ENCODE assay signal across 22 mouse cellular contexts in genomic region chr5:117196551-117196950, GRCm38 (mm10).
DNase-seq lines count a peak whose midpoint lies in the region; ATAC-seq lines count a peak whose summit lies in the region.
"Had no signal": no experiment of that assay in that cellular context is flagged by ENCODE, and none has a peak within 500 bp of the region (broad histone marks: within the 10 kb centered on the region; RNA-seq: fewer than 3 reads in every experiment).

No protein-coding gene starts in this region.

- H3K4me2 ChIP-seq in lung, embryonic 16.5 days (ENCODE audit: low read depth, low read length), result no peak overlapping the region
- no peak overlapping the region for H3K4me2 ChIP-seq in kidney, embryonic 15.5 days
- H3K4me2 ChIP-seq: heart, embryonic 12.5 days; heart, embryonic 15.5 days; hindbrain, embryonic 12.5 days; hindbrain, embryonic 15.5 days had no signal

- peaks cover 13% of the 10 kb centered on the region; the same call in 1 of the 2 replicates for H3K36me3 ChIP-seq in lung, embryonic 16.5 days (ENCODE audit: control insufficient read depth, insufficient read depth, low read length)
- peaks cover 40% of the 10 kb centered on the region for H3K36me3 ChIP-seq in kidney, embryonic 15.5 days
- H3K36me3 ChIP-seq: heart, embryonic 15.5 days; hindbrain, embryonic 15.5 days had no signal

- no peak overlapping the region for H3K9ac ChIP-seq in lung, embryonic 16.5 days (ENCODE audit: low read length)
- H3K9ac ChIP-seq in kidney, embryonic 15.5 days, result no peak overlapping the region
- H3K9ac ChIP-seq: forebrain, postnatal 0 days; heart, embryonic 12.5 days; heart, embryonic 15.5 days; hindbrain, embryonic 12.5 days; hindbrain, embryonic 15.5 days had no signal

- peak; percentile 46 for DNase-seq in lung, postnatal 14 days
- peak; percentile 26 to 51 for DNase-seq in lung, postnatal 4 days
- no peak for DNase-seq in cerebellum, adult 11-12 months
- DNase-seq in thymus, postnatal 36 days, result no peak
- DNase-seq: adrenal gland, adult 2 months; adrenal gland, postnatal 14 days; cerebellum, adult 18-20 months; cerebellum, adult 9-10 months; cerebellum, postnatal 14 days; forebrain, postnatal 0 days; gastrocnemius, postnatal 25 days; heart, adult 18-20 months; heart, postnatal 10 days; heart, postnatal 36 days had no signal

- WGBS in lung, embryonic 16.5 days, result 56% methylated on average over 7 of the region's 7 CpGs
- WGBS in kidney, embryonic 15.5 days, result 93% methylated on average over 7 of the region's 7 CpGs

- no peak overlapping the region for H3K4me3 ChIP-seq in lung, embryonic 16.5 days (ENCODE audit: low read length)
- H3K4me3 ChIP-seq in kidney, embryonic 15.5 days (replicated peaks), result no peak overlapping the region
- H3K4me3 ChIP-seq: heart, embryonic 12.5 days; heart, embryonic 15.5 days; hindbrain, embryonic 12.5 days; hindbrain, embryonic 15.5 days had no signal

- H3K4me1 ChIP-seq in lung, embryonic 16.5 days (replicated peaks; ENCODE audit: control insufficient read depth, insufficient read depth, low read length), result no peaks in the 10 kb centered on the region
- H3K4me1 ChIP-seq in kidney, embryonic 15.5 days, result no peaks in the 10 kb centered on the region
- H3K4me1 ChIP-seq: hindbrain, embryonic 12.5 days; hindbrain, embryonic 15.5 days had no signal

- H3K27me3 ChIP-seq in lung, embryonic 16.5 days (ENCODE audit: control insufficient read depth, insufficient read depth, low read depth, low read length), result no peaks in the 10 kb centered on the region
- H3K27me3 ChIP-seq in kidney, embryonic 15.5 days, result no peaks in the 10 kb centered on the region
- H3K27me3 ChIP-seq: heart, embryonic 12.5 days; heart, embryonic 15.5 days; hindbrain, embryonic 12.5 days; hindbrain, embryonic 15.5 days had no signal

- no peaks in the 10 kb centered on the region for H3K9me3 ChIP-seq in lung, embryonic 16.5 days (ENCODE audit: control insufficient read depth, low read length)
- H3K9me3 ChIP-seq in kidney, embryonic 15.5 days (replicated peaks), result no peaks in the 10 kb centered on the region
- H3K9me3 ChIP-seq: heart, embryonic 15.5 days; hindbrain, embryonic 12.5 days; hindbrain, embryonic 15.5 days had no signal

- ATAC-seq in lung, embryonic 16.5 days (ENCODE audit: low read depth), result peak; percentile 68
- ATAC-seq in kidney, embryonic 15.5 days (replicated peaks; ENCODE audit: low FRiP score), result no peak
- ATAC-seq: CD4-positive, CD25-positive, alpha-beta regulatory T cell, adult 4 months; forebrain, embryonic 14.5 days; forebrain, postnatal 0 days had no signal

- no peak overlapping the region; the same call in 1 of the 2 replicates for H3K27ac ChIP-seq in lung, embryonic 16.5 days (ENCODE audit: low read length)
- no peak overlapping the region for H3K27ac ChIP-seq in kidney, embryonic 15.5 days
- H3K27ac ChIP-seq: heart, embryonic 15.5 days; hindbrain, embryonic 12.5 days; hindbrain, embryonic 15.5 days had no signal

Comparison
In these comparisons a context has a peak if more than half of its experiments do, and no peak if none do; other contexts are left out.
1. DNase-seq: peak in lung, postnatal 14 days (single experiment) and lung, postnatal 4 days (2 of 2); none in cerebellum, adult 11-12 months (single experiment) and thymus, postnatal 36 days (0 of 2).